Mouse (Mus musculus) erythroblast, embryonic 14.5 days (primary cell): ENCODE data around the gene Borcs6. TPM values are rescaled to one million over a fixed set of nuclear protein-coding genes. Genes with fewer than 3 reads are reported as not detected.

Source experiments
- H3K27me3 ChIP-seq: 2 replicates; pipeline ENCODE4 v1.6.1; 2012; ENCODE audit warnings: inconsistent platforms; ENCODE audit not compliant: control insufficient read depth
- H3K36me3 ChIP-seq: 2 replicates; pipeline ENCODE4 v1.6.1; 2012; ENCODE audit warnings: mild to moderate bottlenecking, inconsistent platforms; ENCODE audit not compliant: control insufficient read depth
- H3K4me1 ChIP-seq: 2 replicates; pipeline ENCODE4 v1.6.1; 2012; ENCODE audit warnings: inconsistent platforms; ENCODE audit not compliant: control insufficient read depth
- H3K4me3 ChIP-seq: replicated peaks from 2 replicates; pipeline ENCODE3; 2012; ENCODE audit warnings: moderate library complexity, mild to moderate bottlenecking, inconsistent platforms
- H3K9me3 ChIP-seq: 2 replicates; pipeline ENCODE4 v1.6.1; 2012; ENCODE audit warnings: low read length, inconsistent platforms, mixed read lengths; ENCODE audit not compliant: control insufficient read depth
- GATA1 ChIP-seq: IDR thresholded peaks from 2 replicates; pipeline ENCODE4 v1.6.1; 2012; ENCODE audit warnings: low read length, inconsistent platforms, mixed read lengths
- TAL1 ChIP-seq: IDR thresholded peaks from 3 replicates; pipeline ENCODE4 v1.6.1; 2012; ENCODE audit warnings: low read length, inconsistent platforms, mixed read lengths
- polyA plus RNA-seq: library from polyadenylated mRNA; stranded (reverse); fragments of >175 nt; gene quantifications from 2 replicates; pipeline ENCODE4 v1.2.3, GENCODE M21; 2012

Borcs6 gene
- polyA plus RNA-seq, 1 experiment: 2.0 TPM

GRCm38 (mm10) chr11:69028805-69029204, 30.7 kb upstream of the Borcs6 start:
- no peaks in the 10 kb centered on the region for H3K27me3 ChIP-seq
- peaks cover 98% of the 10 kb centered on the region for H3K36me3 ChIP-seq
- no peak overlapping the region for H3K4me3 ChIP-seq
- no peaks in the 10 kb centered on the region for H3K4me1 ChIP-seq
- TF ChIP-seq TAL1 (no peak), GATA1 (no peak)
- no peaks in the 10 kb centered on the region for H3K9me3 ChIP-seq

DNA sequence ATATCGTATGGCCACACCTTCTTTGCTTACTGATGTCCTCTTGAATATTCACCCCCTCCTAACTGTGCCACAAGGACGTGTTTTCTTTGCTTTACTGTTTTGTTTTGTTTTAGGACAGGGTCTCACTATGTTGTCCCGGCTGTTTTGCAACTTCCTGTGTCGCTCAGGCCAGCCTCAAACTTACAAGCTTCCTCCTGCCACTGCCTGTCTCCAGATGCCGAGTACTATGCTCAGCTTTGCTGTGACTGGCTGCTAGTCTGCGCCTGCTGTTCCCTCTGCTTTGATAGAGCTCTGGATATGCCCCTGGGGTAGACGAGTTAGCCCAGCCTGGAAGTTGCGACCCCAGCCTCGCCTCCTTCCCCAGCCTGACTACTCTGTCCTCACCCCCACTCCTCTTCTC, 26.0 kb upstream of the Borcs6 start:
- Histone ChIP-seq H3K9me3 (no peaks in the 10 kb centered on the region), H3K36me3 (peaks cover 79% of the 10 kb centered on the region), H3K4me1 (peaks cover 28% of the 10 kb centered on the region), H3K4me3 (no peak overlapping the region), H3K27me3 (no peaks in the 10 kb centered on the region)
- TF ChIP-seq TAL1: no peak

DNA sequence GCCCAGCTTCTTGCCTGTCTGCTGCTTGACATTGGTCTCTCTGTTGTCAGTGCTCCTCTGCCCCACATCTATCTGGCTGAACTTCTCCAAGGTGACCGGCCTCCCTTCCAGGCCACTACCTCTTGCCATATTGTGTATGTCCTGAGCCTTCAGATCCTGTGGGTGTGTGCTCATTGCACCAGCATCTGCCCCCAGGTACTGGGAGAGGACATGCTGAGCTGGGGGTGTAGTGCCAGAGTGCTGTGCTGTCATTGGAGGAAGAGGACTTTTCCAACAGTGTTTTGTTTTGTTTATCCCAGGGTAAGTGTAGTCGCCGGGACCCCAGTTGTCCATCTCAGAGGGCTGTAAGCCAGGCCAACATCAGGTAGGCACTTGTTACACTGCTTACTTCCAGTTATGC, 24.9 kb upstream of the Borcs6 start:
- Histone ChIP-seq H3K36me3 (peaks cover 69% of the 10 kb centered on the region), H3K4me1 (peaks cover 38% of the 10 kb centered on the region)

GRCm38 (mm10) chr11:69035411-69035810, 24.1 kb upstream of the Borcs6 start:
- Histone ChIP-seq H3K36me3 (peaks cover 61% of the 10 kb centered on the region), H3K4me1 (peaks cover 46% of the 10 kb centered on the region), H3K27me3 (no peaks in the 10 kb centered on the region), H3K9me3 (no peaks in the 10 kb centered on the region), H3K4me3 (no peak overlapping the region)
- TF ChIP-seq GATA1 (no peak), TAL1 (no peak)

More for the DNA sequence above, 24.9 kb upstream of the Borcs6 start:
- no peak overlapping the region for H3K4me3 ChIP-seq
- no peaks in the 10 kb centered on the region for H3K27me3 ChIP-seq
- no peaks in the 10 kb centered on the region for H3K9me3 ChIP-seq
- TF ChIP-seq TAL1 (no peak), GATA1 (no peak)

GRCm38 (mm10) chr11:69035849-69036248, 23.7 kb upstream of the Borcs6 start:
- Histone ChIP-seq H3K9me3 (no peaks in the 10 kb centered on the region), H3K4me1 (peaks cover 50% of the 10 kb centered on the region), H3K4me3 (peak overlapping the region; percentile 84), H3K27me3 (no peaks in the 10 kb centered on the region), H3K36me3 (peaks cover 56% of the 10 kb centered on the region)
- TF ChIP-seq GATA1 (no peak), TAL1 (no peak)

- Histone ChIP-seq H3K4me3 (peak overlapping the region; percentile 84), H3K27me3 (no peaks in the 10 kb centered on the region), H3K36me3 (peaks cover 48% of the 10 kb centered on the region), H3K9me3 (no peaks in the 10 kb centered on the region), H3K4me1 (peaks cover 58% of the 10 kb centered on the region)
- no peak for TF ChIP-seq TAL1
- TF ChIP-seq GATA1: no peak
Observed at GRCm38 (mm10) chr11:69036486-69037230, 22.9 kb upstream of the Borcs6 start.

DNA sequence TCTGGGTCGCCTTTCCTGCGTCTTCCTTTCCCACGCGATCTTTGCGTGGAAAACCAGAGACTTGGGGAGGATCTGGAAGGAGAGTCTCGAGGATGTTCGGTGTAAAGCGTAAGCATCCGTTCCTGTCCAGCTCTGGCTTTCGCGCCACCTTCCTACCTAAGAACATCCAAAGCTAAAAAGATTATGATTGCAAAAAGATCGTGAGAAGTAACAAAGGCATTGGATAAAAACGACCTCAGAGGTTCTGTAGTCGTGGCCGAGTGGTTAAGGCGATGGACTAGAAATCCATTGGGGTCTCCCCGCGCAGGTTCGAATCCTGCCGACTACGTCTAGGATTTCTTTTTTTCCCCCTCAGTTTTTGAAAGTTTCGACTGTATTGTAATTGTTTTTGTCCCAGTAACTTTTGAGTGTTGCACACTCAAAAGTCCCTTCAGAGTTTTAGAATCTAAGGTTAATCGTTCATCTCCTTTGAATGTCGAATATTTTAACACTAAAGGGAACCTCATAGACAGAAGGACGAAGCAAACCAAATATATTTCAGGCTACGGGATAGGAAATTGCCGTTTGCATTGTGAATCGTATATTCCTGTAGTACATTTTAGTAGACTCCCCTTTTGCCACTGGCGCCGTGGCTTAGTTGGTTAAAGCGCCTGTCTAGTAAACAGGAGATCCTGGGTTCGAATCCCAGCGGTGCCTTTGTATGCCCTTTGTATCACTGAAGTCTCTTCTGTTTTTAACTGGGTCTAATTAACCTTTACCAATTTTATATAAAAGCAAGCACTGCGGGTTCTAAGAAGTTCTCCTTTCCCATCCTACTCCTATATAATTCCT, 22.1 kb upstream of the Borcs6 start:
- Histone ChIP-seq H3K4me3 (peak overlapping the region; percentile 84), H3K4me1 (peaks cover 58% of the 10 kb centered on the region), H3K27me3 (no peaks in the 10 kb centered on the region), H3K9me3 (no peaks in the 10 kb centered on the region), H3K36me3 (peaks cover 42% of the 10 kb centered on the region)
- no peak for TF ChIP-seq GATA1
- TF ChIP-seq TAL1: no peak

DNA sequence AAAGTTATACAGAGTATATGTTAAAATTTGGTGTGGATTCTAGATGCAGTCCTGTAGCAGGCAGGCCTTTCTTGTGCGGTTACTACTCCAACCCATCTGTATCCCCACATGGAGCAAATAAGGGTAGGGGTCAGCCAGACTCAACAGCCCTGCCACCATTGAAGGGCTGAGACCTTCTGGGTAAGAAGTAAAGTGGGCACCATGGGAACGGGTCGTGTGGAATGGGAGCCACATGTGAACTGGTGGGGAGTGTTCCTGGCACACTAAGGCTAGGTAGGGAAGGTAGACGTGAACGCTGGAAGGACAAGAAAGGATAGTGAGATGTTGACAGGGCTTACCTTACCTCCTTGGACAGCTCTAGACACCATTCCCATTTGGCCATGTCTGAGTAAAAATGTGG, 21.3 kb upstream of the Borcs6 start:
- no peak for TF ChIP-seq TAL1
- no peak for TF ChIP-seq GATA1
- H3K4me1 ChIP-seq: peaks cover 60% of the 10 kb centered on the region

More for the DNA sequence above, 21.3 kb upstream of the Borcs6 start:
- H3K9me3 ChIP-seq: no peaks in the 10 kb centered on the region
- H3K36me3 ChIP-seq: peaks cover 35% of the 10 kb centered on the region
- H3K27me3 ChIP-seq: no peaks in the 10 kb centered on the region
- H3K4me3 ChIP-seq: peak overlapping the region; percentile 3
